ENCODE assay signal across 21 mouse cellular contexts in genomic region chr16:43331440-43331839, GRCm38 (mm10).
"Had no signal": no experiment of that assay in that cellular context is flagged by ENCODE, and none has a peak within 500 bp of the region (broad histone marks: within the 10 kb centered on the region; RNA-seq: fewer than 3 reads in every experiment).

No protein-coding gene starts in this region.

- H3K4me3 ChIP-seq: heart, embryonic 10.5 days; heart, embryonic 12.5 days; hindbrain, embryonic 13.5 days; hindbrain, embryonic 15.5 days; limb, embryonic 12.5 days; limb, embryonic 15.5 days; liver, embryonic 12.5 days had no signal

- H3K4me1 ChIP-seq: limb, embryonic 15.5 days had no signal

- H3K9ac ChIP-seq: heart, embryonic 12.5 days; hindbrain, embryonic 13.5 days; hindbrain, embryonic 15.5 days; limb, embryonic 12.5 days; limb, embryonic 15.5 days; liver, embryonic 12.5 days; liver, embryonic 14.5 days had no signal

- H3K27ac ChIP-seq: heart, embryonic 10.5 days; hindbrain, embryonic 13.5 days; hindbrain, embryonic 15.5 days; hindbrain, postnatal 0 days; limb, embryonic 12.5 days; limb, embryonic 15.5 days; liver, embryonic 12.5 days; liver, embryonic 14.5 days had no signal

- DNase-seq: gastrocnemius, postnatal 14 days; gastrocnemius, postnatal 36 days; heart, adult 18-20 months; heart, postnatal 10 days; kidney, adult 11 months; kidney, adult 2 months; kidney, postnatal 14 days; kidney, postnatal 36 days; layer of hippocampus, adult 9-11 months; layer of hippocampus, postnatal 36 days; left cerebral cortex, postnatal 4 days had no signal

- ATAC-seq: hindbrain, postnatal 0 days; intestine, embryonic 16.5 days; liver, embryonic 12.5 days had no signal

- H3K9me3 ChIP-seq: heart, embryonic 10.5 days; heart, embryonic 12.5 days; hindbrain, embryonic 13.5 days; hindbrain, embryonic 15.5 days; limb, embryonic 12.5 days; limb, embryonic 15.5 days; liver, embryonic 12.5 days had no signal

- H3K36me3 ChIP-seq: heart, embryonic 10.5 days; heart, embryonic 12.5 days; hindbrain, embryonic 13.5 days; hindbrain, embryonic 15.5 days; limb, embryonic 12.5 days; limb, embryonic 15.5 days; liver, embryonic 12.5 days had no signal

- H3K27me3 ChIP-seq: heart, embryonic 12.5 days; hindbrain, embryonic 13.5 days; hindbrain, embryonic 15.5 days; limb, embryonic 12.5 days; limb, embryonic 15.5 days; liver, embryonic 12.5 days had no signal

- H3K4me2 ChIP-seq: heart, embryonic 12.5 days; hindbrain, embryonic 13.5 days; hindbrain, embryonic 15.5 days; limb, embryonic 12.5 days; limb, embryonic 15.5 days; liver, embryonic 12.5 days had no signal
